Mouse (Mus musculus): ENCODE results near the gene Gabrp.

Gene Gabrp

GRCm38 (mm10) chr11:33578859-33579258, at the start of gene Gabrp:
TSS of gene Gabrp (minus strand) at chr11:33578959.
- DNase-seq (ENCODE audit: low read depth, low spot score): no peak

GRCm38 (mm10) chr11:33627136-33627742, 48.5 kb upstream of the Gabrp start:
- no peak for DNase-seq (ENCODE audit: low read depth, low spot score)

- DNase-seq (ENCODE audit: low read depth, low spot score): peak; percentile 19
Measured at GRCm38 (mm10) chr11:33614218-33614617, 35.5 kb upstream of the Gabrp start.

GRCm38 (mm10) chr11:33607784-33608183, 29.0 kb upstream of the Gabrp start:
- DNase-seq (ENCODE audit: low read depth, low spot score): no peak

- no peak for DNase-seq (ENCODE audit: low read depth, low spot score)
Measured at GRCm38 (mm10) chr11:33603174-33603573, 24.4 kb upstream of the Gabrp start.

GRCm38 (mm10) chr11:33598986-33599385, 20.2 kb upstream of the Gabrp start, which contains the start of gene D130052B06Rik:
TSS of gene D130052B06Rik (plus strand) at chr11:33599302.
- no peak for DNase-seq (ENCODE audit: low read depth, low spot score)

- DNase-seq (ENCODE audit: low read depth, low spot score): no peak
Measured at GRCm38 (mm10) chr11:33596655-33597054, 17.9 kb upstream of the Gabrp start.

GRCm38 (mm10) chr11:33592826-33593225, 14.1 kb upstream of the Gabrp start:
- no peak for DNase-seq (ENCODE audit: low read depth, low spot score)

GRCm38 (mm10) chr11:33590771-33591170, 12.0 kb upstream of the Gabrp start:
- DNase-seq (ENCODE audit: low read depth, low spot score): no peak

- no peak for DNase-seq (ENCODE audit: low read depth, low spot score)
Measured at GRCm38 (mm10) chr11:33586614-33587013, 7.9 kb upstream of the Gabrp start.

GRCm38 (mm10) chr11:33579621-33580020, 862 bp upstream of the Gabrp start:
- DNase-seq (ENCODE audit: low read depth, low spot score): no peak

GRCm38 (mm10) chr11:33574944-33575343, 3.8 kb downstream of the Gabrp start:
- no peak for DNase-seq (ENCODE audit: low read depth, low spot score)

GRCm38 (mm10) chr11:33570413-33570812, 8.3 kb downstream of the Gabrp start:
- no peak for DNase-seq (ENCODE audit: low read depth, low spot score)

GRCm38 (mm10) chr11:33563921-33564320, 14.8 kb downstream of the Gabrp start:
- DNase-seq (ENCODE audit: low read depth, low spot score): no peak

- no peak for DNase-seq (ENCODE audit: low read depth, low spot score)
Measured at GRCm38 (mm10) chr11:33554123-33554522, 24.6 kb downstream of the Gabrp start.

GRCm38 (mm10) chr11:33550861-33551560, 27.7 kb downstream of the Gabrp start:
- no peak for DNase-seq (ENCODE audit: low read depth, low spot score)

- no peak for DNase-seq (ENCODE audit: low read depth, low spot score)
Measured at GRCm38 (mm10) chr11:33547386-33547785, 31.4 kb downstream of the Gabrp start.

- DNase-seq (ENCODE audit: low read depth, low spot score): no peak
Measured at GRCm38 (mm10) chr11:33544945-33545344, 33.8 kb downstream of the Gabrp start.

- DNase-seq (ENCODE audit: low read depth, low spot score): no peak
Measured at GRCm38 (mm10) chr11:33544121-33544520, 34.6 kb downstream of the Gabrp start.

GRCm38 (mm10) chr11:33537390-33538125, 41.2 kb downstream of the Gabrp start:
- no peak for DNase-seq (ENCODE audit: low read depth, low spot score)

GRCm38 (mm10) chr11:33536636-33537035, 42.1 kb downstream of the Gabrp start:
- no peak for DNase-seq (ENCODE audit: low read depth, low spot score)

- no peak for DNase-seq (ENCODE audit: low read depth, low spot score)
Measured at GRCm38 (mm10) chr11:33534541-33534940, 44.2 kb downstream of the Gabrp start.

- no peak for DNase-seq (ENCODE audit: low read depth, low spot score)
Measured at GRCm38 (mm10) chr11:33533577-33533976, 45.2 kb downstream of the Gabrp start.

Measured in skeletal muscle tissue, adult 2 months (tissue).